Mouse (Mus musculus) forebrain, embryonic 16.5 days (tissue): ENCODE measurements around the gene Scrn2. TPM values are rescaled to one million over a fixed set of nuclear protein-coding genes. Genes with fewer than 3 reads are reported as not detected.

Experiments
- ATAC-seq: fragments of 200-750 bp; cut with Nextera tagmentation; 2 replicates; pipeline ENCODE4 v1.8.0; 2017; ENCODE audit warnings: mild to moderate bottlenecking, moderate library complexity
- H3K27ac ChIP-seq: fragments of 300-500 bp; sonication (generic); 2 replicates; pipeline ENCODE4 v1.5.1; 2014; ENCODE audit warnings: low read length, control low read depth
- H3K27me3 ChIP-seq: fragments of 300-500 bp; sonication (generic); replicated peaks from 2 replicates; pipeline ENCODE4 v1.6.1; 2014; ENCODE audit warnings: low read length; ENCODE audit not compliant: control insufficient read depth, insufficient read depth
- H3K36me3 ChIP-seq: fragments of 300-500 bp; sonication (generic); 2 replicates; pipeline ENCODE4 v1.6.1; 2014; ENCODE audit not compliant: control insufficient read depth, insufficient read depth
- H3K4me1 ChIP-seq: fragments of 300-500 bp; sonication (generic); replicated peaks from 2 replicates; pipeline ENCODE4 v1.6.1; 2014; ENCODE audit warnings: low read length; ENCODE audit not compliant: control insufficient read depth, insufficient read depth
- H3K4me2 ChIP-seq: fragments of 300-500 bp; sonication (generic); 2 replicates; pipeline ENCODE4 v1.6.1; 2014; ENCODE audit warnings: mild to moderate bottlenecking, low read length, control low read depth
- H3K4me3 ChIP-seq: fragments of 300-500 bp; sonication (generic); replicated peaks from 2 replicates; pipeline ENCODE4 v1.5.1; 2014; ENCODE audit warnings: mild to moderate bottlenecking, low read length, control low read depth
- H3K9ac ChIP-seq: fragments of 300-500 bp; sonication (generic); replicated peaks from 2 replicates; pipeline ENCODE4 v1.6.1; 2014; ENCODE audit warnings: low read depth, low read length, control low read depth
- H3K9me3 ChIP-seq: fragments of 300-500 bp; sonication (generic); 2 replicates; pipeline ENCODE4 v1.6.1; 2016; ENCODE audit warnings: low read length; ENCODE audit not compliant: control insufficient read depth
- WGBS: fragments of 180-500 bp; shearing (Covaris S2); extraction: QIAGEN DNeasy Blood & Tissue Kit; methylation state at CpG from one replicate; pipeline ENCODE4 v1.1.7; 2014; 5-methylcytosine and 5-hydroxymethylcytosine counted together
- polyA plus RNA-seq: library from polyadenylated mRNA; unstranded; fragments of >200 nt; fragmentation: Nextera tagmentation; extraction: Ambion mirVana; gene quantifications from 2 replicates; pipeline ENCODE4 v1.2.1, GENCODE M21; 2015

Scrn2 gene
- polyA plus RNA-seq, 1 experiment from 2014 or later: 16.2 TPM

DNA sequence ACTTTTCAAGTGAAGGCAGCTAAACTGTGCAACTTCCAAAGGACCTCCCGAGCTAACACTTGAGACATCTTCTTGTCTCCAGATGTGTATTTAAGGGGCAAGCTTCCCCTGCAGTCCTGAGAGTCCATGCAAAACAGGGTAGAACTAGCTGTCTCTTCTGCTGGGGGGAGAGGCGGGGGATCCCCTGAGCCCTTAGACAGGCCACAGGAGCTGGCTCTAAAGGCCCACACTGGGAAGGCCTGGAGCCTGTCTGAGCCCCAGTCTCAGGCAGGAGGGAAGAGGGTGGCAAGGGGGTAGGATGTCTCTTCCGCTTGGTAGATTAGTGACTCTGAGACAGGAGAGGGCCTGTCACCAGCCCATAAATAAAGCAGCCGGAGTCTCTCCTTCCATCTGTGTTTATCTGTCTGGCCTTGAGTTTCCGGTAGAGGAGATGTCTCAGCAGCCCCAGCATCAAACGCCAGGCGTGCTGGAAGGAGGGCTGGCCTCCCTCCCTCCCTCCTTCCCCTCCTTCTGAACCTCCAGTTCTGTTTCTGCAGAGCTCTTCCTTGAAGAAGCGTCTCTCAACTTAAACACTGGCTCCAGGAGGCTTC is 36.9 kb upstream of the Scrn2 start:
- WGBS: 56% methylated on average over 8 of the region's 8 CpGs
- Histone ChIP-seq H3K27ac (no peak overlapping the region), H3K9ac (no peak overlapping the region), H3K9me3 (no peaks in the 10 kb centered on the region), H3K4me1 (peaks cover 21% of the 10 kb centered on the region), H3K4me3 (no peak overlapping the region), H3K36me3 (no peaks in the 10 kb centered on the region), H3K27me3 (0 out of 2 replicates have a peak, but pooled peaks cover 3% of the 10 kb centered on the region), H3K4me2 (no peak overlapping the region)
- ATAC-seq: no peak

DNA sequence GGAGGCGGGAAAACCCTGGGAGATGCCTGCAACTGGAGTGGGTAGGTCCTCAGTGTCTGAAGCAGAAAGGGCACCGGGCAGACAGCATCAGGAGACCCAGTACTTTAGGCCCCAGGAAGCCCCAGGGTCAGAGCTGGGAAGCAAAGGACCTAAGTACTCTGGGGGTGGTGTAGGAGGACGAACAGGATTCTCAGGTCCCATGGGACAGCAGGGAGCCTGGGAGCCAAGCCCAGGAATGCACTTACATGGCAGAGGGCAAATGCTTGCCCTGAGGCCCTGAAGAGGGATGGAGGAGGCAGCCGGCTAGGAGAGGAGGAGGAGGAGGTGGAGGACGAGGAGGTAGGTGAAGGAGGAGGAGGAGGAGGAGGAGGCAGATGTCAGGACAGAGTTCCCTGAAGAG is 34.7 kb upstream of the Scrn2 start:
- WGBS: 31% methylated on average over 5 of the region's 5 CpGs
- H3K4me1 ChIP-seq: peaks cover 13% of the 10 kb centered on the region
- no peaks in the 10 kb centered on the region for H3K36me3 ChIP-seq
- no peaks in the 10 kb centered on the region for H3K9me3 ChIP-seq
- no peak overlapping the region for H3K9ac ChIP-seq
- no peak overlapping the region for H3K27ac ChIP-seq
- no peak for ATAC-seq
- no peaks in the 10 kb centered on the region for H3K27me3 ChIP-seq
- H3K4me3 ChIP-seq: no peak overlapping the region
- H3K4me2 ChIP-seq: no peak overlapping the region

DNA sequence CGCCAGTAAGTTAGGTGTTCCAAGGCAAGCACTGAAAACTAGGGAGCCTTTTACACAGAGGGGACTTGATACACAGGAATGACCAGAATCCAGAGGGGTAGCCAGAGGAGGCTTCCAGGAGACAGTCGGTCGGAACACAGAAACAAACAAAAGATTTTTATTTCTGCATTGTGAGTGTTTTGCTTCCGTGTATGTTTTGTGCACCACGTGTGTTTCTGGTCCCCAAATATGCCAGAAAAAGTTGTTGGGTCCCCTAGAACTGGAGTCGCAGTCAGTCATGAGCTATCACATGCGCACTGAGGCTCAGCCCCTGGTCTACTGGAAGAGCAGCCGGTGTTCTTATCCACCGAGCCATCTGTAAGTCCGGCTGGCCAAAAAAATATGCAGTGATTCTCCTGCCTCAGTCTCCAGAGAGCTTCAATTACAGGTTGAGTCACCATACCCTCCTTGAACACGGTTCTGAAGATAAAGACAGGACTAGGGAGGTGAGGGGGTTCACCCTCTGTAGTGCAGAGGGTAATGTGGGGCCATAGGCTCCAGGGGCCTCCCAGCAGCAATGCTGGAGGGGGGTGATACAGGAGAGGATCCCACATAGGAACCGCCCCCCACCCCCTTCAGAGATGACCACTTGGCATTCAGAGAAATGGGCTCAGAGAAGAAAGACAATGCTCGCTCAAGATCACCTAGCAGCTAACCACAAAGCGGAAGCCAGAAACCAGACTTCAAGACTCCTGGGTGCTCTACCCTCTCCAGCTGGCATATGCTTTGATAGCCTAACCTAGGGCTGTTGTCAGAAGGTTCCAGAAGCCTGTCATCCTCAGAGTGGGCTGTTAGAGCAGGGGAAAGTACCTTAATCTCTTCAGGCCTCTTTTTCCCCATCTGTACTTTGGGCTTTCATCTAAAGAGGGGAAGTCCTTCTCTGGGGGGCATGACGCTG is 33.6 kb upstream of the Scrn2 start:
- 82% methylated on average over 15 of the region's 15 CpGs for WGBS

DNA sequence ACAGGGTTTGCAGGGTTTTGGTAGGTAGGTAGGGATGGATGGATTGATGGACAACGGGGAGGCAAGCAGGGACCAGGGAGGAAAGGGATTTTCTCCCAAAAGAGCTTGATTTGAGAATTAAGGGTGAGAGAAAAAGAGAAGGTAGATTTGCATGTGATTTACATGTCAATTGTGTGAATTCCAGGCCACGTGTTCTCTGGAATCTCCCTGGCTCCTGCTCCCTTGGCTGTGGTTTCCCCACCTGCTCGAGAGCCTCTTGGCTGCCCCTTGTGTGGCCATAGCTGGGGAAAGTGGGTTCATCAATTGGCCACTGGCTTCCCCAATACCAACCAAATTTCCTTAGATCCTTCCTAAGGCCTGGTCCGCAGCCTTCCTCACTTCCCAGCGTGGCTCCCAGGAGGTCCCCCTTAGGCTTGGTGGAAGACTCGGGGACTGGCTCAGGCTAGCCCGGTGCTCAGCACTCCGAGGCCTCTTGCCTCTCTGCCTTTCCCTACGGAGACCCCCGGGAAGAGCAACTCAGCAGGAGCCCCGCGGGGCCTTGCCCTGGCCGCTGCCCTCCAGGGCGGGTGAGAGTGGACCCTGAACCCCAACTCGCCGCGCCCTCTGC is 32.9 kb upstream of the Scrn2 start:
- H3K27me3 ChIP-seq: no peaks in the 10 kb centered on the region
- no peaks in the 10 kb centered on the region for H3K9me3 ChIP-seq
- no peaks in the 10 kb centered on the region for H3K36me3 ChIP-seq
- peak; percentile 47; the same call in 1 of the 2 replicates for ATAC-seq
- H3K4me3 ChIP-seq: peak overlapping the region; percentile 25
- H3K27ac ChIP-seq: no peak overlapping the region
- WGBS: 4% methylated on average over 17 of the region's 17 CpGs
- H3K4me1 ChIP-seq: peaks cover 13% of the 10 kb centered on the region
- H3K9ac ChIP-seq: peak overlapping the region; percentile 59
- peak overlapping the region; percentile 55 for H3K4me2 ChIP-seq

More for the DNA sequence above, 33.6 kb upstream of the Scrn2 start:
- Histone ChIP-seq H3K4me1 (peaks cover 13% of the 10 kb centered on the region), H3K27ac (no peak overlapping the region), H3K9ac (no peak overlapping the region), H3K4me3 (no peak overlapping the region), H3K9me3 (no peaks in the 10 kb centered on the region), H3K4me2 (no peak overlapping the region), H3K36me3 (no peaks in the 10 kb centered on the region), H3K27me3 (no peaks in the 10 kb centered on the region)
- no peak for ATAC-seq

DNA sequence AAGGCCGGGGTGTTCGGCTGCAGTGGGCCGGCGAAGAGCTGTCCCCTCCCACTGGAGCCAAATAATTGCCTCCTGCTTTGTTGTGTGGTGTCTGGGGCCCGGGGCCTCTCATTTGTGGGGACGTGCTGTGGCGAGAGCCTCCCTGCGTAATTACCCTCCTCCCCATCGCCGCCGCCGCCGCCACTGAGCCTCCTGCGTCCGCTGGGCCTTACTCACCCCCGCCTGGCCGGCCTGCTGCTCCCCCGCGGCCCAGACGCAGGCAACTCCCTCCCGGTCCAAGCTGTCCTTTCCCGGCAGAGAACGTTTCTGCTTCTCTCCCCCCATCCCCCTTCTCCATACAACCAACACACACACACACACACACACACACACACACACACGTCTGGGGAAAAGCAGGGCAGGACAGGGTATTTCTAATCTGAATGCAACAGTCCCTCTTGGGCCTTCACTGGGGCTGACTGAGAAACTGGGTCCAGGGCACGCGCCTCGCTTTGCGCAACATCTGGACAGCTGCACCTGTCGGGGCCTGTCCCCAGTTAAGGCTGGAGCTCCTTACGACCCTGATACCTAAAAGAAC is 32.3 kb upstream of the Scrn2 start:
- peaks cover 13% of the 10 kb centered on the region for H3K4me1 ChIP-seq
- peak overlapping the region; percentile 59 for H3K9ac ChIP-seq
- peak overlapping the region; percentile 55 for H3K4me2 ChIP-seq
- no peaks in the 10 kb centered on the region for H3K9me3 ChIP-seq
- 5% methylated on average over 30 of the region's 30 CpGs for WGBS
- H3K27ac ChIP-seq: no peak overlapping the region
- ATAC-seq: peak; percentile 59
- H3K27me3 ChIP-seq: no peaks in the 10 kb centered on the region
- H3K4me3 ChIP-seq: peak overlapping the region; percentile 25
- no peaks in the 10 kb centered on the region for H3K36me3 ChIP-seq

DNA sequence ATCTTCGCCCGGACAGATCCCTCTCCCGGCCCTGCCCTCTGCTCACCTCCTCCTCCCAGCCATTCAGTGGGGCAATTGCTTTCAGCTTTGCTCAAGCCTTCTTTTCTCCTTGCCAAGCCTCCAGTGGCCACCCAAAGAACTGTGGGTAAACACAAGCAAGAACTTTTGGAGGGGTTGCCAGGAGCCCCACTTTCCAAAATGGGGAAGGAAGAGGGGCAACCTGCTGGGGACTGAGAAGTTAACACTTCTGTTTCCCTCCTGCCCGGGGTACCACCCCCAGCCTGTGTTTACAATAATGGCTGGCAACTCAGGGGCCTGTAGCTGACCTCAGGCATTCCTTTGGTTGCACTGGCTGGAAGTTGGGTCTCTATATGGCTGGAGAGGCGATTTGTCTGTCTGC is 26.6 kb upstream of the Scrn2 start:
- H3K9me3 ChIP-seq: no peaks in the 10 kb centered on the region
- no peak for ATAC-seq
- H3K9ac ChIP-seq: no peak overlapping the region
- WGBS: 48% methylated on average over 5 of the region's 5 CpGs
- no peak overlapping the region for H3K4me2 ChIP-seq
- H3K4me1 ChIP-seq: no peaks in the 10 kb centered on the region
- no peak overlapping the region for H3K27ac ChIP-seq
- H3K27me3 ChIP-seq: peaks cover 5% of the 10 kb centered on the region; the same call in 1 of the 2 replicates
- no peak overlapping the region for H3K4me3 ChIP-seq
- H3K36me3 ChIP-seq: no peaks in the 10 kb centered on the region

DNA sequence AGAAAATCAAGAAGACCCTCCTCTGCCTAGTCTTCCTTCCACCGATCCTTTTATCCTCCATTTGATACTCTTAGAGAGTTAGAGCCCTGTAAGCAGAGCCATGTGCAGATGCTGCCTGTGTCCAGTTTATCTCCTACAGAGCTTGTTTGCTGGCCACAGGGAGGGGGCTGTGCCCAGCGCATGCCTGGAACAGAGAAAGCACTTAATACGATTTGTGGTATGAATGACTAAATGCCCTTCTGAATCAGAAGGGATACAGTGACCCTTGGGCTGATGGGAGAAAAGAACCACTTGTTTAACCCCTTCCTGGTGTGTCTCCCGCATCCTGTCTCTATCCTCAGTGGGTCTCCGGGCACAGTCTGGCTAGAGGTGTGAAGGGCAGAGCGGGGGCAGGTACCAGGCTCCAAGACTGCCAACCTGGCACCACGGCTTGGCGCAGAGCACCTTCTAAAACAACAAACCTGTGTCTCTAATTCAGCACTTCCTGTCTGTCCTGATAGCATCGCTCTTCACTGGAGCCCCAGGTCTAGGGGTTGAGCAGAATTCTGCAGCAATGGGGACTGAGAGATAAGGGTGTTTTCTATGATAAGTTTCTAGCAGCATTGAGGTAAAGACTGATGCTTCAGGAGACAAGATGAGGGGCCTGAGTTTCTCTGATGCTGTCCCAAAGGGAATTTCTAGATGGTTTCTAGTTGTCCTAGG is 22.5 kb upstream of the Scrn2 start:
- no peak for ATAC-seq
- Histone ChIP-seq H3K9me3 (no peaks in the 10 kb centered on the region), H3K27ac (no peak overlapping the region), H3K4me3 (no peak overlapping the region), H3K27me3 (peaks cover 5% of the 10 kb centered on the region; the same call in 1 of the 2 replicates), H3K4me2 (no peak overlapping the region), H3K9ac (no peak overlapping the region), H3K36me3 (no peaks in the 10 kb centered on the region), H3K4me1 (no peaks in the 10 kb centered on the region)
- 74% methylated on average over 9 of the region's 9 CpGs for WGBS

DNA sequence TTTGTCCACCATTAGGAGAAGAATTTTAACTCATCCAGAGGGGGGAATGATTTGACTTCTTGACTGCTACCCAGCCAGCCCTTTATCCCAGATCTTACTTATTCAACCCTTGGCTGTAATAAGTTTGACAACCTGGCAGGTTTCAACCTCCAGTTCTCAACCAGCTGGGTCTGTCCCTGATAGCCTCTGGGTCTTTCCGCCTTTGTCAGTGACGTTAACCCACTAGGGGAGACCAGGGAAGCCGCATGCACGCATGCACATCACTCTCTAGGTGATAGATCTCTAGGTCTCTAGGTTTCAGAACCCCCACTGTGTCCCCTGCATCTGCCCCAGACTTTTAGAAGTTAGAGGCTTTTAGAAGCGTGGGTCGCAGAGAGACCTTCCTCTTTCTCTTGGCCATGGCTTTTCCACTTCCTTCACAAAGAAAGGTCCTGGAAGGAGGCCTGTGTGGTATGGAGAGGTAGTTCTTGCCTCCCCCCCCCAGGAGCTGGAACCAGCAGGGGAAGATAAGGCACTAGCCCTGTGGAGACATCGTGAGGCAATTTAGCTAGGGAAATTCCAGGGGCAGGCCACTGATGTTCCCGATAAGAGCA is 20.4 kb upstream of the Scrn2 start:
- H3K4me3 ChIP-seq: no peak overlapping the region
- no peaks in the 10 kb centered on the region for H3K9me3 ChIP-seq
- H3K4me2 ChIP-seq: no peak overlapping the region
- no peaks in the 10 kb centered on the region for H3K4me1 ChIP-seq
- no peak overlapping the region for H3K27ac ChIP-seq
- ATAC-seq: no peak
- H3K27me3 ChIP-seq: peaks cover 3% of the 10 kb centered on the region; the same call in 1 of the 2 replicates
- no peak overlapping the region for H3K9ac ChIP-seq
- H3K36me3 ChIP-seq: no peaks in the 10 kb centered on the region
- WGBS: 70% methylated on average over 8 of the region's 8 CpGs
